Mouse (Mus musculus) adrenal gland, postnatal 4 days (tissue): ENCODE data around the gene Tepsin. TPM values are rescaled to one million over a fixed set of nuclear protein-coding genes. Genes with fewer than 3 reads are reported as not detected.

ENCODE experiments used
- microRNA-seq: library from miRNA; unstranded; fragments of <30 nt; microRNA quantifications from one replicate; pipeline ENCODE4 v1.2.0, GENCODE M21; 2021
- total RNA-seq, 2 experiments: library from RNA; stranded (reverse); gene quantifications; 2 replicates each; pipeline ENCODE4 v1.2.3; 2021

Tepsin gene
- total RNA-seq, 2 experiments from 2014 or later, result 14.8 to 16.9 TPM

Small RNAs within 50 kb of the gene (microRNA-seq; reads per million reads assigned to microRNA genes)
- not detected for gene Gm25948

Other genes with a start within 250 kb of the Tepsin start
- gene Chmp6, start 185.3 kb downstream of the Tepsin start, total RNA-seq, result 10 to 100 TPM; 51.4 to 54.3 TPM
- gene Baiap2, start 156.0 kb downstream of the Tepsin start, total RNA-seq, result 10 to 100 TPM; 24.1 to 26.5 TPM
- 10 to 100 TPM; 30.1 to 30.9 TPM for gene Aatk, start 51.6 kb downstream of the Tepsin start, total RNA-seq
- 100 to 1,000 TPM; 247 to 275 TPM for gene Cep131, start 11.9 kb downstream of the Tepsin start, total RNA-seq
- 10 to 100 TPM; 50.2 to 53.5 TPM for gene Ndufaf8, start 197 bp upstream of the Tepsin start, total RNA-seq
- 100 to 1,000 TPM; 132 to 147 TPM for gene Slc38a10, start 52.6 kb upstream of the Tepsin start, total RNA-seq
- 10 to 100 TPM; 25.3 to 26.7 TPM for gene Bahcc1, start 134.2 kb upstream of the Tepsin start, total RNA-seq
- gene Actg1, start 249.8 kb upstream of the Tepsin start, total RNA-seq, result 1,000 to 10,000 TPM in 1 of 2 experiments, 100 to 1,000 TPM in 1; 949 to 1,134 TPM